Mouse (Mus musculus): ENCODE results near the gene Sco2. TPM values are rescaled to one million over a fixed set of nuclear protein-coding genes. Genes with fewer than 3 reads are reported as not detected.

Gene Sco2
- polyA plus RNA-seq, 1 experiment: 23.2 TPM

- DNase-seq (ENCODE audit: low spot score): peak; percentile 67
These were observed 452 bp downstream of the Sco2 start for GRCm38 (mm10) chr15:89373027-89373761.

- DNase-seq (ENCODE audit: low spot score): no peak
These were observed 1.1 kb downstream of the Sco2 start for GRCm38 (mm10) chr15:89372536-89372935.

- DNase-seq (ENCODE audit: low spot score): no peak
These were observed 1.6 kb downstream of the Sco2 start for GRCm38 (mm10) chr15:89372068-89372467.

GRCm38 (mm10) chr15:89365141-89365551 is 8.5 kb downstream of the Sco2 start:
- no peak for DNase-seq (ENCODE audit: low spot score)

GRCm38 (mm10) chr15:89363051-89363450 is 10.6 kb downstream of the Sco2 start:
- DNase-seq (ENCODE audit: low spot score): no peak

GRCm38 (mm10) chr15:89358784-89359183 is 14.9 kb downstream of the Sco2 start:
- no peak for DNase-seq (ENCODE audit: low spot score)

- DNase-seq (ENCODE audit: low spot score): no peak
These were observed 17.3 kb downstream of the Sco2 start for GRCm38 (mm10) chr15:89356372-89356771.

- DNase-seq (ENCODE audit: low spot score): peak; percentile 88
These were observed 18.1 kb downstream of the Sco2 start, which contains the start of the genes Lmf2 and Ncaph2 for GRCm38 (mm10) chr15:89355241-89356187. Gene Lmf2, minus strand, starts transcription at chr15:89355659. Gene Ncaph2, plus strand, starts transcription at chr15:89355719.

GRCm38 (mm10) chr15:89354455-89354854 is 19.2 kb downstream of the Sco2 start:
- no peak for DNase-seq (ENCODE audit: low spot score)

- no peak for DNase-seq (ENCODE audit: low spot score)
These were observed 19.8 kb downstream of the Sco2 start for GRCm38 (mm10) chr15:89353837-89354236.

- DNase-seq (ENCODE audit: low spot score): no peak
These were observed 20.9 kb downstream of the Sco2 start for GRCm38 (mm10) chr15:89352795-89353194.

- DNase-seq (ENCODE audit: low spot score): no peak
These were observed 21.6 kb downstream of the Sco2 start for GRCm38 (mm10) chr15:89352054-89352453.

- no peak for DNase-seq (ENCODE audit: low spot score)
These were observed 22.3 kb downstream of the Sco2 start for GRCm38 (mm10) chr15:89351302-89351701.

GRCm38 (mm10) chr15:89350447-89350846 is 23.2 kb downstream of the Sco2 start:
- DNase-seq (ENCODE audit: low spot score): no peak

- DNase-seq (ENCODE audit: low spot score): no peak
These were observed 30.3 kb downstream of the Sco2 start for GRCm38 (mm10) chr15:89343325-89343724.

- no peak for DNase-seq (ENCODE audit: low spot score)
These were observed 32.0 kb downstream of the Sco2 start for GRCm38 (mm10) chr15:89341678-89342077.

- DNase-seq (ENCODE audit: low spot score): no peak
These were observed 33.5 kb downstream of the Sco2 start for GRCm38 (mm10) chr15:89340136-89340535.

GRCm38 (mm10) chr15:89339696-89340095 is 34.0 kb downstream of the Sco2 start:
- DNase-seq (ENCODE audit: low spot score): no peak

GRCm38 (mm10) chr15:89336422-89336821 is 37.2 kb downstream of the Sco2 start:
- DNase-seq (ENCODE audit: low spot score): no peak

GRCm38 (mm10) chr15:89334774-89335537 is 38.7 kb downstream of the Sco2 start:
- no peak for DNase-seq (ENCODE audit: low spot score)

- DNase-seq (ENCODE audit: low spot score): no peak
These were observed 39.4 kb downstream of the Sco2 start, which contains the start of gene Miox for GRCm38 (mm10) chr15:89334271-89334670. Gene Miox, plus strand, starts transcription at chr15:89334398.

GRCm38 (mm10) chr15:89326441-89326840 is 47.2 kb downstream of the Sco2 start:
- DNase-seq (ENCODE audit: low spot score): no peak

All from urinary bladder, adult 2 months (tissue).